ENCODE assay signal across 8 mouse cellular contexts in the genomic region with DNA sequence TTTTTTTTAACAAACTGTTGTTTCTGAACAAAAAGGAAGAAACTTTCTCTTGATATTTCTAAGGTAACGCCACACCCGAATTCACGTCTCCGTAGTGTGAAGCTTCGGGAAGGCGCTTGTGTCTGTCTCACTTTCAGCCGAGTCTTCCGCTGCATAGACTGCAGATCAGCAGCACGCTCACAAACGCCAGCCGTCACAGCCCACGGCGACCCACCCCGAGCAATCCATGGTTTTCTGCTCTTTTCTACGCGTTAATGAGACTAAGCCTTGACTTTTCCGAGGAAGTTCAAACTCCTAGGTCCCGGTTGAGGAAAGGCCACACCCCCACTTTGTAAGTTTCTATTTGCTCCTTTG. TPM values are rescaled to one million over a fixed set of nuclear protein-coding genes. Genes with fewer than 3 reads are reported as not detected.
A peak's percentile ranks its signal among the peaks of the same experiment; 100 is the strongest.
DNase-seq lines count a peak whose midpoint lies in the region; ATAC-seq and TF ChIP-seq lines count a peak whose summit lies in the region.

No protein-coding gene starts in this region.

- H3K27ac ChIP-seq in layer of hippocampus, adult 2 months, result no peak overlapping the region
- H3K27ac ChIP-seq in embryonic facial prominence, embryonic 12.5 days, result peak overlapping the region; percentile 74
- peak overlapping the region; percentile 81 for H3K27ac ChIP-seq in intestine, embryonic 15.5 days

- no peaks in the 10 kb centered on the region; the same call in 1 of the 2 replicates for H3K4me1 ChIP-seq in embryonic facial prominence, embryonic 12.5 days
- H3K4me1 ChIP-seq in intestine, embryonic 15.5 days (replicated peaks), result no peaks in the 10 kb centered on the region

- H3K79me2 ChIP-seq in myocyte (ENCODE audit: control insufficient read depth, insufficient read depth), result no peaks in the 10 kb centered on the region

- 0 out of 2 replicates have a peak, but pooled peaks cover under 1% of the 10 kb centered on the region for H3K36me3 ChIP-seq in embryonic facial prominence, embryonic 12.5 days
- H3K36me3 ChIP-seq in intestine, embryonic 15.5 days, result no peaks in the 10 kb centered on the region
- H3K36me3 ChIP-seq in myocyte (ENCODE audit: control insufficient read depth, insufficient read depth), result no peaks in the 10 kb centered on the region

- no peaks in the 10 kb centered on the region for H3K27me3 ChIP-seq in embryonic facial prominence, embryonic 12.5 days
- no peaks in the 10 kb centered on the region for H3K27me3 ChIP-seq in intestine, embryonic 15.5 days (replicated peaks)
- H3K27me3 ChIP-seq in myocyte (ENCODE audit: control insufficient read depth, insufficient read depth, insufficient read length), result no peaks in the 10 kb centered on the region

- peak overlapping the region; percentile 48 for H3K9ac ChIP-seq in embryonic facial prominence, embryonic 12.5 days
- H3K9ac ChIP-seq in intestine, embryonic 15.5 days, result peak overlapping the region; percentile 51

- H3K4me2 ChIP-seq in embryonic facial prominence, embryonic 12.5 days (replicated peaks), result peak overlapping the region; percentile 79
- peak overlapping the region; percentile 79 for H3K4me2 ChIP-seq in intestine, embryonic 15.5 days (replicated peaks)
- H3K4me2 ChIP-seq in myocyte (ENCODE audit: low read depth), result peak overlapping the region; percentile 92

- peak overlapping the region; percentile 1 for H3ac ChIP-seq in myocyte (ENCODE audit: control insufficient read depth, insufficient read length)

- under 1% methylated on average over 18 of the region's 18 CpGs for WGBS in embryonic facial prominence, embryonic 12.5 days
- under 1% methylated on average over 18 of the region's 18 CpGs for WGBS in intestine, embryonic 15.5 days

- H3K9me3 ChIP-seq in embryonic facial prominence, embryonic 12.5 days, result peaks cover 4% of the 10 kb centered on the region; the same call in 1 of the 2 replicates
- no peaks in the 10 kb centered on the region for H3K9me3 ChIP-seq in intestine, embryonic 15.5 days

- no peak for TF ChIP-seq CTCF in layer of hippocampus, adult 2 months (conservative IDR thresholded peaks at IDR 0.05)

- H3K4me3 ChIP-seq in layer of hippocampus, adult 2 months, result peak overlapping the region; percentile 80
- peak overlapping the region; percentile 48 for H3K4me3 ChIP-seq in embryonic facial prominence, embryonic 12.5 days
- H3K4me3 ChIP-seq in intestine, embryonic 15.5 days (replicated peaks), result peak overlapping the region; percentile 53
- peak overlapping the region; percentile 60 for H3K4me3 ChIP-seq in myocyte

- no peak for DNase-seq in layer of hippocampus, adult 2 months (ENCODE audit: low spot score in 2 of 2)
- no peak for DNase-seq in layer of hippocampus, adult 8-10 months (ENCODE audit: low spot score in 2 of 2)
- no peak for DNase-seq in spleen, postnatal 36 days (ENCODE audit: low spot score in 2 of 2)
- DNase-seq in right cerebral cortex, postnatal 14 days, result no peak
- no peak for DNase-seq in right cerebral cortex, postnatal 25 days

- no peak for TF ChIP-seq POLR2A in myocyte (IDR thresholded peaks at IDR 0.05; ENCODE audit: insufficient read length, low read depth)

- no peak for ATAC-seq in embryonic facial prominence, embryonic 12.5 days (ENCODE audit: insufficient number of reproducible peaks, insufficient read depth, low FRiP score, low TSS enrichment)
- no peak for ATAC-seq in intestine, embryonic 15.5 days

TF ChIP-seq in myocyte, 11 proteins besides CTCF, POLR2A, EP300 and RAD21:
- TF ChIP-seq MYOG (IDR thresholded peaks at IDR 0.05; ENCODE audit: control insufficient read depth in 1 of 3, insufficient read depth in 1 of 3, insufficient read length in 2 of 3, low read depth in 2 of 3) (no peak), CEBPB (IDR thresholded peaks at IDR 0.05; ENCODE audit: insufficient read depth, poor library complexity, severe bottlenecking) (no peak), POLR2AphosphoS2 (IDR thresholded peaks at IDR 0.05; ENCODE audit: insufficient read length, low read depth) (no peak), REST (IDR thresholded peaks at IDR 0.05; ENCODE audit: insufficient read depth, insufficient read length) (no peak), MYOD1 (IDR thresholded peaks at IDR 0.05; ENCODE audit: control insufficient read depth in 1 of 3, insufficient read length in 2 of 3, low read depth in 2 of 3) (no peak), E2F4 (IDR thresholded peaks at IDR 0.05; ENCODE audit: insufficient read depth) (no peak), USF1 (IDR thresholded peaks at IDR 0.05; ENCODE audit: low read depth) (no peak), MAX (IDR thresholded peaks at IDR 0.05; ENCODE audit: low read depth) (no peak)

RNA-seq across cellular contexts. Expression of a gene that starts 44.0 kb away (rescaled TPM):
- 10 to 100 TPM; 27.7 to 30.3 TPM for total RNA-seq in layer of hippocampus, adult 2 months (2021)
- 10 to 100 TPM; 25.3 to 27.7 (median 26.5) TPM for total RNA-seq in layer of hippocampus, adult 8-10 months (2022)
- polyA plus RNA-seq in embryonic facial prominence, embryonic 12.5 days (2016; fragmentation: Nextera tagmentation; extraction: Ambion mirVana), result 24.9 and 28.3 TPM in 2 replicates
- polyA plus RNA-seq in intestine, embryonic 15.5 days (2015; fragmentation: Nextera tagmentation; extraction: Ambion mirVana), result 13.7 and 16.3 TPM in 2 replicates
- polyA plus RNA-seq in myocyte (2012; fragmentation: generic; extraction: Trizol), result 3.3 TPM
